Mouse (Mus musculus): ENCODE measurements around the gene Tcaim. TPM values are rescaled to one million over a fixed set of nuclear protein-coding genes. Genes with fewer than 3 reads are reported as not detected.

Gene Tcaim
- 10 to 100 TPM; 18.3 to 19.2 TPM for total RNA-seq (2021)

GRCm38 (mm10) chr9:122805053-122805844, at the start of gene Tcaim:
Gene Tcaim, plus strand, starts transcription at chr9:122805539.
- peak; percentile 77 to 88 for DNase-seq (ENCODE audit: extremely low spot score in 1 of 2, low spot score in 1 of 2)

DNA sequence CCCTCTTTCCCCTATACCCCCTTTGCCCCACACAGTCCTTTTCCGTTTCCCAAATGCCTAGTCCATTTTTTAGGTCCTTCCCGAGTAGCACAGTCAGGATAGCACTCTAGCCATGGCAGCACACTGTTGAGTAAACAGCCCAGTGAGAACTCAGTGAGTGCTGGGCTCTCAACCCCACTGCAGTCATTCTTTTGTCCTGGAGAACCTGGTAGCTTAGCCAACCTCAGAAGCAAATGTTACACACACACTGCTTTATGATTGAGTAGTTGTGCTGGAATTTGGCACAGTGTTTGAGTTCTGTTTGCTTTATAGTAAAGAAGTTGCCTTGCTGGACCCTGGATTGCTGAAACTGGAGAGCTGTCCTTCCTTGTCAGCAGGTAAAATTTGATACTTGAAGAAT, 47.7 kb upstream of the Tcaim start:
- no peak for DNase-seq (ENCODE audit: extremely low spot score in 1 of 2, low spot score in 1 of 2)

- no peak for DNase-seq (ENCODE audit: extremely low spot score in 1 of 2, low spot score in 1 of 2)
Measured at GRCm38 (mm10) chr9:122760111-122760510, 45.2 kb upstream of the Tcaim start.

- no peak for DNase-seq (ENCODE audit: extremely low spot score in 1 of 2, low spot score in 1 of 2)
Measured at GRCm38 (mm10) chr9:122785231-122785630, 20.1 kb upstream of the Tcaim start.

GRCm38 (mm10) chr9:122786534-122786933, 18.8 kb upstream of the Tcaim start:
- no peak for DNase-seq (ENCODE audit: extremely low spot score in 1 of 2, low spot score in 1 of 2)

DNA sequence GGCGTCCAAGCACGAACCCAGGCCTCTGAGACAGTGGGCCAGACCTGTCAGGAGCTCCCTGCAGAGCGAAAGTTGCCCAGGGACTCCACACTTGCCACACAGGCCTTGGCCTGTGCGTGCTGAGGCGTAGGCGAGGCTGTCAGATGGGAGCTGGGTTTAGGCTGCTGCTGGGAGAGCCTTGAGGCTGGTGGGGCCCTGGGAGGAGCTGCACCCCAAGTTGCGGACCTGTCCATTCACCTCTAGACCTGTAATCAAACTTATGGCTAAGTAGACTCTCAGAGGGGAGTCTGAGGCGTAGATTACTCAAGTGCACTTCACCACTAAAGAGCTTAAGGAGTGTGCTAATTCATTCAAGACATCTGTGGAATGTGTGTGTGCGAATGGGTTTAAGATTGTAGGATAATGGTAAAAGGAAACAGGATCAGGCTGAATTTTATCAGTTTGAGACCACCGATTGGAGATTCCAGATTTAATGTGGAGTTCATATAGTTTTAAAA, 554 bp downstream of the Tcaim start:
- DNase-seq (ENCODE audit: extremely low spot score in 1 of 2, low spot score in 1 of 2), result no peak

DNA sequence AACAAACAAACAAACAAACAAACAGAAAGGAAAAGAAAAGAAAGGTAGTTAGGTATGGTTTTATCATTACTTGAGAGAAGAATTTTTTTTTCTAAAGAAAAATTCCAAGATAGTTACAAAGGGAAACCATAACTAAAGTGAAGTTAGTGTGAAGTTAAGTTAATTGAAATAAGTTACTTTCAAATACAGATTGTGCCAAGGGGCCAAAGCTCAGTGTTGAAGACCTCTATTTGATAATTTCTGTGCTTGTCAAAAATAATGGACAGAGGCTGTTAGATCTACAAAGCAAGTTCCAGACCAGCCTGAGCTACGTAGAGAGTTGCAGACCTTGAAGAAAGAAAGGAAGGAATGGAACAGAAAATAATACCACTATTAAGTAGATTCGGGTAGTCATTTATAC, 1.8 kb downstream of the Tcaim start:
- no peak for DNase-seq (ENCODE audit: extremely low spot score in 1 of 2, low spot score in 1 of 2)

GRCm38 (mm10) chr9:122810212-122810611, 4.9 kb downstream of the Tcaim start:
- no peak for DNase-seq (ENCODE audit: extremely low spot score in 1 of 2, low spot score in 1 of 2)

GRCm38 (mm10) chr9:122812386-122812785, 7.0 kb downstream of the Tcaim start:
- DNase-seq (ENCODE audit: extremely low spot score in 1 of 2, low spot score in 1 of 2), result no peak

- DNase-seq (ENCODE audit: extremely low spot score in 1 of 2, low spot score in 1 of 2), result no peak
Measured at GRCm38 (mm10) chr9:122814775-122815174, 9.4 kb downstream of the Tcaim start.

DNA sequence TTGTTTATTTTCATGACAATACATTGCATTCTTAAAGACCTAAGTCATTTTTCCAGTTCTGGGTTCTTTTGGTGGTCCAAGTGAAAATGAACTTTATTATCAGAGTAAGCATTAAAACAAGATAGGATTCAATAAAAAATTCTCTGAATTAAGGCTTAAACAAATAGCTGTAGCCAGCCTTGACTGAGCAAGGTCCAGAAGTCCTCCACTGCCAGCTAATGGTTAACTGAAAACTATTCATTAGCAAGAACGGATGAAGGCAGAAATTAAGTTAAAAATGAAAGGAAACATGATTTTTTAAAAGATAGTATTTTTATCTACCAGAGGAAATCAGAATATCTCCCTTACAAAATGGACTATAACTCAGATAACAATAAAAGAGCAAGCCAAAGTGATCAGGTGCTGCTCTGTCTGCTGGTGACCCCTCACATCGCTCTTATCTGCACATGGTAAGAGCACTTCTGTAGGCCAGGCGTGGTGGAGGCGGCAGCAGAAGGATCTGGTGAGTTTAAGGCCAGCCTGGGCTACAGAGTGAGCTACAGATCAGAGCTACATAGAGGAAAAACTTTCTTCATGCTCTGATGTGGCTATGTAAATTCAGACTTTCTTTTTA, 10.0 kb downstream of the Tcaim start:
- no peak for DNase-seq (ENCODE audit: extremely low spot score in 1 of 2, low spot score in 1 of 2)

DNA sequence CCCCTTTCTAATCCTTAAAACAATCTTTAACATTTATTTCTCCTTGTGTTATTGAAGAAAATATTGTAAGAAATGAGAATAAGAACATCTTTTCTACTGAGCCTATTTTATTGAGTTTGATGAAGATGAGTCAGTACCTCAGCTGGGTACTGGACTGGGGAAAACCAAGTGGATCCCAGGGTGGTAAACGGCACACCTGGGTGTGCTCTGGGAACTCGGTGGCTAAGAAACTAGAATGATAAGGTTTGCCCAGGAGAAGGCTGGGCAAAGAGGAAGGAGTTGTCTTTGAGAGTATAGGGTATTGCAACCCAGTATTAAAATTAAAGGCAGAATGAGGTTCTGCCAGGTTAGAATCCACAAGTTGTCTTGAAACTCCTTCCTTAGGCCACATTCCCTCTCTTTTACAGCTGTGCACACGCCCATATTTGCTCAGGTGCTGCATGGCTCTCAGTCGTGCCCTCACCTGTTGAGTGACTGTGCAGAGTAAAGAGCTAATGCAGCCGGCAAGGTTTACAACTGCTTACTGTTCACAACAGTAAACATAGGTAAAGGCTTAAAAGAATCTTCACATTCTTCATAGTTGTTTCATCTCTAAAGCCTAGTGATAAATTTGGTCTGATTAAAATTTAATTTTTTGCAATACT, 18.2 kb downstream of the Tcaim start:
- DNase-seq (ENCODE audit: extremely low spot score in 1 of 2, low spot score in 1 of 2), result no peak

DNA sequence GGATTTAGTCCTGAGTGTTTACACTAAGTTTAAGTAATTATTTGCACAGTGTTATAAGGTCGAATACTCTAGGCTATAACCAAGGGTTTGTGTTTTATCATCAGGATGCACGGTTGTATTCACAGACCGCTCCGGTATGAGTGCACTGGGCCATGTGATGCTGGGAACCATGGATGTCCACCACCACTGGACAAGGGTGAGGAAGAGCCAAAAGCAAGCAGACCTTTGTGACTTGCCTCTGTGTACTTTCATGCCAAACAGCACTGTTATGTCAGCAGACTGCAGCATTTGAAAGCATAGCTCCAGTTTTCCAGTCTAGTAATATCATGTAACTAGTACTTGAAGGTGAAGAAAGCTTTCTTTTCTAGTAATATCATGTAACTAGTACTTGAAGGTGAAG, 21.4 kb downstream of the Tcaim start:
- no peak for DNase-seq (ENCODE audit: extremely low spot score in 1 of 2, low spot score in 1 of 2)

DNA sequence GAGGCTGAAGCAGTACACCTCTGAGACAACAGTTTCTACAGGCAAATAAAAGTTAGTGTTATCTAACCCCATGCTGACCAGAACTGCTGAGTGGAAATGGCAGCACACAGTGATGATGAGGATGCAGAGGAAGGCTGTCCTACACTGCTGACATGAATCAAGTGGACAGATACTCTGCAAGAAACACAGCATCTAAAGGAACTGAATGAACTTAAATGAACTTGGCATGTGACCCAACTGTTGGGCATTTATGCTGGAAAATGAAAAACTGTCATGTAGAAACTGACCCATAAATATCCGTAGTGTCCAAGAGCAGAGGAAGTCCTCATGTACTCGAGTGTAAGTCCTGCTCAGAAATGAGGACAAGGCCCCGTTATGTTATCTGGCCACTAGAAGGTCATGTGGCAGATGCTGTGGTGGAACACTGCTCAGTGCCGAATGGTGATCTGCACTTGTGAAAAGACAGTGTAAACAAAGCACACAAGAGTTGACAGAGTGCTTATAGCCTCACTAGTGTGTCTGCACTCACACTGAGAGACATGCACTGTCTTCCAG, 24.6 kb downstream of the Tcaim start:
- DNase-seq (ENCODE audit: extremely low spot score in 1 of 2, low spot score in 1 of 2), result no peak

- no peak for DNase-seq (ENCODE audit: extremely low spot score in 1 of 2, low spot score in 1 of 2)
Measured at GRCm38 (mm10) chr9:122836126-122836525, 30.8 kb downstream of the Tcaim start.

GRCm38 (mm10) chr9:122836790-122837189, 31.5 kb downstream of the Tcaim start:
- DNase-seq (ENCODE audit: extremely low spot score in 1 of 2, low spot score in 1 of 2), result peak; percentile 26 to 67

DNA sequence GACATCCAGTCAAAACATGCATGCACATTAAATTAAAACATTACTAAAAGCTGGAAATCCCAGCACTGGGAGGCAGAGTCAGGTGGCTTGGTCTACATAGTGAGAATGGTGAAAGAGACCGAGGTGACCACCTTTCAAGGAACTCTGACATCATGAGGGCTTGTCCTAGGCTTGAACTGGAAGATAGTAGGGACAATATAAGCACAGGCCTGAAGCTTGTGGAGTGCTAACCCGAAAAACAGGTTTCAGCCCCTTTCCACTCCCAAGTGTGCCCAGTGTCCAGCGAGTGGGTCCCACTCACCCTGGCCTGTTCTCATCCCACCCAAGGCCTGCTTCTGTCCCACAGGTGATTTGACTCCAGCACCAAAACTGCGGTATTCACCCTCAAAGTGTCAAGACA, 31.9 kb downstream of the Tcaim start:
- no peak for DNase-seq (ENCODE audit: extremely low spot score in 1 of 2, low spot score in 1 of 2)

DNA sequence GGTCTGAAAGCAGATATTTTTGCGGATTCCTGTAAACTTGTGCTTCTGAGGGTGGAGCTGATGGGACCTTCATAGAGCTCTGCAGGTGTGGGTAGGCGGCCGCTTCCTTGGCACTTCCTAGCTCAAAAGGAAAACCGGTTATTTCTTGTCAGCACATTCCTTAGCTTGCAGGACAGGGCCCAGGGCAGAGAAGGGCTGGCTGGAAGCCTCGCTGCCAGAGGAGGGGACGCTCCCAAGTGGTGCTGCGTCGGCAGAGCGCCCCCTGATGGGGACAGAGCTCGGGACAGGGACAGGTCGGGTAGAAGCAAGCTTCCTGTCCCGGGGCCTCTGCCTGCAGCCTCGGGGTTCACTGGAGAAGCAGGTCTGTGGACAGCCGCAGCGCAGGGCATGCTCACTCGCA, 32.3 kb downstream of the Tcaim start:
- DNase-seq (ENCODE audit: extremely low spot score in 1 of 2, low spot score in 1 of 2), result peak in 1 of 2 experiments; percentile 24

DNA sequence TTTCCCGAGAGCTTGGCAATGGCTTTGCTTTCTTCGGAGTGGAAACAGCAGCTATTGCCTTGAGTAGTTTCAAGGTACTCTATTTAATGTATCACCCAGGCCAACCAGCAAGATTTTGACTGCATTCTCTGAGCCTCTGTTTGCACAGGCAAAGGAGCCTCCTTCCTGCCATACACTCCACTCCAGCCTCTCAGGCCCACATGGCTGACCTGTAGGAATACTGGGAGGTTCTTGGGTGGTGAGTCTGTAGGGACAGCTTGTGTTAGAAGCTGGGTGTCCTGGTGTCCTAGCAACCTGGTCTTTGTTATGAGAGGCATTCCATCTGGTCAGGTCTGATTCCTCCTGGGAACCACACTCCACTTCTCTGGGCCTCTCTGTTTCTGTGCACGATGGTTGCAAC, 38.4 kb downstream of the Tcaim start, which contains the start of gene Gm35549:
Gm35549 (minus strand) TSS at position 276 of the 400 bp plus-strand sequence.
- DNase-seq (ENCODE audit: extremely low spot score in 1 of 2, low spot score in 1 of 2), result no peak

DNA sequence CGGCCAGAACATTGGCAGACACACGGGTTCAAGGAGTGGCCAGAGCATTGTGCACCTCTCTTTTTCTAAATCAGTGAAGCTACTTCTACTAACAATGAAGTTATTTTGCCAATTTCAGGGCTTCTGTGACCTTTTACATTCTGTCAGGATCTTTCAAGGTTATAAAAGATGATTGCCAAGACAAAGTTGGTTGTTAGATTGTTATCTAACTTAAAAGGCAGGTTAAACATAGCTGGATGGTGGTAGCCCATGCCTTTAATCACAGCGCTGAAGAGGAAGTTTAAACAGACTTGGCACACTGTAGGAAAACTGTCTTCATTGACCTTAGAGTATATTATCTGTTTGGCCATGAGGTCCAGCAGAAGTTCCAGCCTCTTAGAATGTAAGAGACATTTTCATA, 40.3 kb downstream of the Tcaim start:
- DNase-seq (ENCODE audit: extremely low spot score in 1 of 2, low spot score in 1 of 2), result no peak

- DNase-seq (ENCODE audit: extremely low spot score in 1 of 2, low spot score in 1 of 2), result peak in 1 of 2 experiments; percentile 34
Measured at GRCm38 (mm10) chr9:122846156-122846555, 40.8 kb downstream of the Tcaim start.
